Mouse (Mus musculus) myocyte (in vitro differentiated cells): Measurements from ENCODE around the gene Nol4l. TPM values are rescaled to one million over a fixed set of nuclear protein-coding genes. Genes with fewer than 3 reads are reported as not detected.

Experiments
- H3K27me3 ChIP-seq: one replicate; pipeline ENCODE4 v1.6.1; 2011; ENCODE audit not compliant: control insufficient read depth, insufficient read depth, insufficient read length
- H3K36me3 ChIP-seq: one replicate; pipeline ENCODE4 v1.6.1; 2011; ENCODE audit not compliant: control insufficient read depth, insufficient read depth
- H3K4me2 ChIP-seq: one replicate; pipeline ENCODE4 v1.6.1; 2011; ENCODE audit warnings: low read depth, control low read depth
- H3K4me3 ChIP-seq: one replicate; pipeline ENCODE4 v1.5.1; 2011; ENCODE audit warnings: mild to moderate bottlenecking, control low read depth, moderate library complexity
- H3K79me2 ChIP-seq: one replicate; pipeline ENCODE4 v1.6.1; 2011; ENCODE audit not compliant: control insufficient read depth, insufficient read depth
- H3ac ChIP-seq: one replicate; pipeline ENCODE4 v1.6.1; 2011; ENCODE audit not compliant: control insufficient read depth, insufficient read length
- CEBPB ChIP-seq: IDR thresholded peaks from 2 replicates; pipeline ENCODE4 v1.6.1; 2011; ENCODE audit warnings: mild to moderate bottlenecking, moderate library complexity; ENCODE audit not compliant: poor library complexity, insufficient read depth, severe bottlenecking
- E2F4 ChIP-seq: IDR thresholded peaks from one replicate; pipeline ENCODE4 v1.6.1; 2011; ENCODE audit warnings: mild to moderate bottlenecking, control low read depth, moderate library complexity; ENCODE audit not compliant: insufficient read depth
- MAX ChIP-seq: IDR thresholded peaks from one replicate; pipeline ENCODE4 v1.6.1; 2011; ENCODE audit warnings: low read depth, mild to moderate bottlenecking, control low read depth
- MYOD1 ChIP-seq, 3 experiments: IDR thresholded peaks; one replicate each; pipeline ENCODE4 v1.6.1; 2011; ENCODE audit warnings: control low read depth in 2 of 3, low read depth in 2 of 3, mild to moderate bottlenecking in 2 of 3, moderate library complexity in 1 of 3; ENCODE audit not compliant: insufficient read length in 2 of 3, control insufficient read depth in 1 of 3
- MYOG ChIP-seq, 3 experiments: IDR thresholded peaks; one replicate each; pipeline ENCODE4 v1.6.1; 2011; ENCODE audit warnings: control low read depth in 2 of 3, low read depth in 2 of 3, mild to moderate bottlenecking in 2 of 3; ENCODE audit not compliant: insufficient read length in 2 of 3, control insufficient read depth in 1 of 3, insufficient read depth in 1 of 3
- POLR2A ChIP-seq: IDR thresholded peaks from one replicate; pipeline ENCODE4 v1.6.1; 2011; ENCODE audit warnings: low read depth, mild to moderate bottlenecking, control low read depth, moderate library complexity; ENCODE audit not compliant: insufficient read length
- POLR2AphosphoS2 ChIP-seq: IDR thresholded peaks from one replicate; pipeline ENCODE4 v1.6.1; 2011; ENCODE audit warnings: low read depth, control low read depth; ENCODE audit not compliant: insufficient read length
- REST ChIP-seq: IDR thresholded peaks from one replicate; pipeline ENCODE4 v1.6.1; 2011; ENCODE audit warnings: mild to moderate bottlenecking, control low read depth, moderate library complexity; ENCODE audit not compliant: insufficient read depth, insufficient read length
- SRF ChIP-seq: IDR thresholded peaks from one replicate; pipeline ENCODE4 v1.6.1; 2011; ENCODE audit warnings: low read depth; ENCODE audit not compliant: control insufficient read depth, insufficient read length
- TCF12 ChIP-seq: IDR thresholded peaks from one replicate; pipeline ENCODE4 v1.6.1; 2011; ENCODE audit warnings: mild to moderate bottlenecking, control low read depth; ENCODE audit not compliant: poor library complexity, insufficient read depth, severe bottlenecking
- TCF3 ChIP-seq: IDR thresholded peaks from one replicate; pipeline ENCODE4 v1.6.1; 2011; ENCODE audit warnings: low read depth, control low read depth; ENCODE audit not compliant: insufficient read length
- USF1 ChIP-seq: IDR thresholded peaks from one replicate; pipeline ENCODE4 v1.6.1; 2011; ENCODE audit warnings: low read depth, mild to moderate bottlenecking, control low read depth, moderate library complexity
- polyA plus RNA-seq: library from polyadenylated mRNA; unstranded; fragments of >200 nt; fragmentation: generic; extraction: Trizol; gene quantifications from one replicate; pipeline ENCODE4 v1.2.1, GENCODE M21; 2012; ENCODE audit warnings: missing spikeins

Gene Nol4l
- polyA plus RNA-seq, 1 experiment = 0.44 TPM

- no peak for TF ChIP-seq REST
- TF ChIP-seq CEBPB = no peak
- TF ChIP-seq MYOD1 (IDR thresholded peaks at IDR 0.05; ENCODE audit: control insufficient read depth in 1 of 3, insufficient read length in 2 of 3, low read depth in 2 of 3) = no peak
- Histone ChIP-seq H3K36me3 (no peaks in the 10 kb centered on the region), H3K4me3 (no peak overlapping the region), H3K27me3 (no peaks in the 10 kb centered on the region), H3ac (no peak overlapping the region), H3K79me2 (no peaks in the 10 kb centered on the region), H3K4me2 (no peak overlapping the region)
These were observed 38.8 kb upstream of the Nol4l start for GRCm38 (mm10) chr2:153568541-153568940.

- H3K79me2 ChIP-seq = no peaks in the 10 kb centered on the region
- H3K27me3 ChIP-seq = no peaks in the 10 kb centered on the region
- H3K4me3 ChIP-seq = no peak overlapping the region
- no peaks in the 10 kb centered on the region for H3K36me3 ChIP-seq
- TF ChIP-seq MYOG (IDR thresholded peaks at IDR 0.05; ENCODE audit: control insufficient read depth in 1 of 3, insufficient read depth in 1 of 3, insufficient read length in 2 of 3, low read depth in 2 of 3) (no peak), USF1 (no peak), MYOD1 (IDR thresholded peaks at IDR 0.05; ENCODE audit: control insufficient read depth in 1 of 3, insufficient read length in 2 of 3, low read depth in 2 of 3) (no peak), TCF3 (no peak), REST (no peak), MAX (no peak), CEBPB (no peak), TCF12 (no peak), POLR2A (no peak), E2F4 (no peak), SRF (no peak), POLR2AphosphoS2 (no peak)
- no peak overlapping the region for H3ac ChIP-seq
- no peak overlapping the region for H3K4me2 ChIP-seq
These were observed 38.2 kb upstream of the Nol4l start for GRCm38 (mm10) chr2:153568013-153568412.

GRCm38 (mm10) chr2:153564343-153564742 lies 34.6 kb upstream of the Nol4l start:
- no peak for TF ChIP-seq E2F4
- TF ChIP-seq POLR2A = no peak
- TF ChIP-seq TCF3 = no peak
- TF ChIP-seq MYOG (IDR thresholded peaks at IDR 0.05; ENCODE audit: control insufficient read depth in 1 of 3, insufficient read depth in 1 of 3, insufficient read length in 2 of 3, low read depth in 2 of 3) = no peak
- TF ChIP-seq USF1 = no peak
- TF ChIP-seq CEBPB = no peak
- TF ChIP-seq MYOD1 (IDR thresholded peaks at IDR 0.05; ENCODE audit: control insufficient read depth in 1 of 3, insufficient read length in 2 of 3, low read depth in 2 of 3) = no peak
- TF ChIP-seq REST = no peak
- no peak for TF ChIP-seq POLR2AphosphoS2
- TF ChIP-seq TCF12 = no peak
- no peak for TF ChIP-seq MAX
- no peak for TF ChIP-seq SRF
- Histone ChIP-seq H3K79me2 (no peaks in the 10 kb centered on the region), H3K4me3 (no peak overlapping the region), H3K36me3 (no peaks in the 10 kb centered on the region), H3K4me2 (no peak overlapping the region), H3ac (no peak overlapping the region), H3K27me3 (no peaks in the 10 kb centered on the region)

DNA sequence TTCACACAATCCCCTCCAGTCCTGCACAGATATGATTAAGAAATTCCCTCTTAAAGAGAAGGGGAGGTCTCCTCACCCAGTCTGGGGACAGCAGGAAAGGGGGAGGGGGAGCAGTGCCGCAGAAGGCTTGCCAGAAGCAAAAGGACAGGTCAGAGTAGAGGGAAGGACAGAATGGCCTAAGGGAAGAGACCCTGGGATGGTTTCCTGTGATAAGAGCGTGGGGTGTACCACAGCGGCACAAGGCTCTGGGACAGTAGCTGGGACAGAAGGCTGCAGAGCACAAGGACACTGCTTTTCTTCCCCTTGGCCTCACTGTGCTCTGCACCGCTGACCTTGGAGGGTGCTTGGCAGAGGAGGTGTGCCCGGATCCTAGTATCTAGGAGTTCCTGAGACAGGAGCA lies 31.8 kb upstream of the Nol4l start:
- no peak overlapping the region for H3K4me3 ChIP-seq

GRCm38 (mm10) chr2:153560664-153561541 lies 31.1 kb upstream of the Nol4l start:
- Histone ChIP-seq H3K79me2 (no peaks in the 10 kb centered on the region), H3K36me3 (no peaks in the 10 kb centered on the region), H3ac (no peak overlapping the region), H3K4me2 (peak overlapping the region; percentile 74), H3K4me3 (no peak overlapping the region), H3K27me3 (no peaks in the 10 kb centered on the region)
- TF ChIP-seq CEBPB (no peak), POLR2AphosphoS2 (no peak)

More for the DNA sequence above, 31.8 kb upstream of the Nol4l start:
- no peaks in the 10 kb centered on the region for H3K27me3 ChIP-seq
- TF ChIP-seq SRF (no peak), USF1 (no peak), POLR2AphosphoS2 (no peak)
- H3K36me3 ChIP-seq = no peaks in the 10 kb centered on the region
- no peak overlapping the region for H3ac ChIP-seq
- no peaks in the 10 kb centered on the region for H3K79me2 ChIP-seq
- H3K4me2 ChIP-seq = peak overlapping the region; percentile 74
